Mouse (Mus musculus) cortical plate, adult 2 months (tissue): Measurements from ENCODE around the gene Anxa5.

ENCODE experiments used
- CTCF ChIP-seq: fragments of 200-500 bp; IDR thresholded peaks from 2 replicates; pipeline ENCODE4 v1.5.1; 2011; ENCODE audit warnings: mild to moderate bottlenecking, control low read depth, low read length; ENCODE audit not compliant: insufficient read depth; ENCODE audit errors: extremely low read depth
- POLR2A ChIP-seq: fragments of 200-500 bp; IDR thresholded peaks from 2 replicates; pipeline ENCODE4 v1.6.1; 2011; ENCODE audit warnings: mild to moderate bottlenecking, low read length, control low read depth; ENCODE audit not compliant: insufficient read depth; ENCODE audit errors: extremely low read depth

GRCm38 (mm10) chr3:36449292-36450165 is 26.2 kb downstream of the Anxa5 start:
- no peak for TF ChIP-seq CTCF
- no peak for TF ChIP-seq POLR2A
